Mouse (Mus musculus): Measurements from ENCODE around the gene Tinag. TPM values are rescaled to one million over a fixed set of nuclear protein-coding genes. Genes with fewer than 3 reads are reported as not detected.
"Not testable (repeated sequence)": the region's sequence is repeated elsewhere in the genome, so short reads cannot be mapped to it uniquely, and the experiment has no call there.

The Tinag gene
- 0.13 TPM in 1 of 2 replicates, not detected in the other for polyA plus RNA-seq (2014; fragmentation: Nextera tagmentation; extraction: Ambion mirVana)

DNA sequence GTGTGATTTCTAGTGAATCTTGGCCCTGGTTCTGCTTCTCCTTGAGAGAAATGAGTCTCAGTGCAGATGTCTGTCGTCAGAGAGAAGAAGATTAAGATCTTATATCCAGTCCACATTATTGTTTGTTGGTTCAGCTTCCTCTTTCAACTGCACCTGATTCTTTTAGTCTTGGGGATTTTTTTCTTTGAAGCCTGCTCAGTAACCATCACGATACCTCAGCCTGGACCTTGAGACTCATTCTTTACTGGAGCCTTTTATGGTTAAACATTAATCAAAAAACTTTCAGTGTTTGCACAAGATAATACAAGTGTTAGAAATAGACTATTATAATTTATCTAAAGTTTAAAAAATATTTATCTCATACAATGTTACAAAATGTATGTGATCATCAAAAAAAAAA, at the start of gene Tinag:
Gene Tinag, minus strand, starts transcription at position 210 of the 400 bp plus-strand sequence.
- Histone ChIP-seq H3K4me1 (ENCODE audit: control insufficient read depth, insufficient read depth, low read length) (no peaks in the 10 kb centered on the region), H3K9me3 (ENCODE audit: control insufficient read depth, low read length) (no peaks in the 10 kb centered on the region), H3K36me3 (ENCODE audit: control insufficient read depth, insufficient read depth, low read length) (no peaks in the 10 kb centered on the region), H3K4me2 (ENCODE audit: low read depth, severe bottlenecking) (no peak within 1 kb of the TSS), H3K4me3 (ENCODE audit: low read depth, low read length) (no peak within 1 kb of the TSS), H3K27ac (replicated peaks; ENCODE audit: low read depth, low read length) (no peak within 1 kb of the TSS), H3K9ac (ENCODE audit: low read length) (no peak within 1 kb of the TSS), H3K27me3 (ENCODE audit: control insufficient read depth, insufficient read depth, low read length) (no peaks in the 10 kb centered on the region)
- 71% methylated on average over 2 of the region's 2 CpGs for WGBS
- DNase-seq (ENCODE audit: low spot score) (no peak), ATAC-seq (ENCODE audit: insufficient number of reproducible peaks, low FRiP score, low TSS enrichment, low read depth) (no peak)

DNA sequence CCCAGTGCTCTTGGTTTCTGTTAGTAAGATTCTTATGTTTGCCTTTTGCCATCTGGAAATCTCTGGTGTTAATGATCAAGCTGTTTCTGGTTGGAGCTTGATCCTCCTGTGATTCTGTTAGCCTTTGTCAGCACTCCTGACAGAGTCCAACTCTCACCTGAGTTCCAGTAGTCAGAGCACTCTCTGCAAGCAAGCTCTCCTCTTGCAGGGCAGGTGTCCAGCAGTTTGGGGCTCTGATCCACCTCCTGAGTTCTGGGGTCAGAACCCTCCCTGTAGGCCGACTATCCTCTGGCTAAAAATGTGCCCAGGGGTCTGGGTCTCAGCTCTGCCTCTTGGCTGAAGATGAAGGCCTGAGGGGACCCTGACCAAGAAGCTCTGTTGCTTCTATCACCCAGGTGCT, 37.6 kb upstream of the Tinag start:
- not testable (repeated sequence) for H3K27ac ChIP-seq (replicated peaks; ENCODE audit: low read depth, low read length); H3K9ac ChIP-seq (ENCODE audit: low read length); ATAC-seq (ENCODE audit: insufficient number of reproducible peaks, low FRiP score, low TSS enrichment, low read depth)

DNA sequence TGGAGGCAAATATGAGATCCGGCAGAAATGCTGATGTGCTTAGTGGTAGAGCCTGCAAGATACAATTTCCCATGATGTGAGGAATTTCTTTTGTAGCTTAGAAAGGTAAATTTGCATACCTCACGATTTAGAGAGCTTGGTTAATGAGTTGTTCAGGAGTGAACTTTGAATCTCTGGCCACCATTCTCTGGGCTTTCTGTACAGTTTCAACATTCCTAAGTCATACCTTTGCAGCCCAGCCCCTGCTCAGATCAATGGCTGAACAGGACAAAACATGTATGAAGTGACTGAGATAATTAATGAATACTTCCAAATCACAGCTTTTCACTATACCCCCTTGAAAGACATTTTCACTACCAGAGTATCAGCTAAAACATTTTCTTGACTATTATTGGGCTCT, 26.1 kb upstream of the Tinag start:
- Histone ChIP-seq H3K9me3 (ENCODE audit: control insufficient read depth, low read length) (no peaks in the 10 kb centered on the region), H3K27ac (replicated peaks; ENCODE audit: low read depth, low read length) (no peak overlapping the region), H3K27me3 (ENCODE audit: control insufficient read depth, insufficient read depth, low read length) (no peaks in the 10 kb centered on the region), H3K4me3 (ENCODE audit: low read depth, low read length) (no peak overlapping the region), H3K4me1 (ENCODE audit: control insufficient read depth, insufficient read depth, low read length) (no peaks in the 10 kb centered on the region), H3K4me2 (ENCODE audit: low read depth, severe bottlenecking) (no peak overlapping the region), H3K9ac (ENCODE audit: low read length) (no peak overlapping the region), H3K36me3 (ENCODE audit: control insufficient read depth, insufficient read depth, low read length) (no peaks in the 10 kb centered on the region)
- ATAC-seq (ENCODE audit: insufficient number of reproducible peaks, low FRiP score, low TSS enrichment, low read depth): no peak
- no peak for DNase-seq (ENCODE audit: low spot score)
- WGBS: 81% methylated on average over 2 of the region's 2 CpGs

More for the DNA sequence above, 37.6 kb upstream of the Tinag start:
- 71% methylated on average over 1 of the region's 1 CpGs for WGBS
- H3K9me3 ChIP-seq (ENCODE audit: control insufficient read depth, low read length); H3K36me3 ChIP-seq (ENCODE audit: control insufficient read depth, insufficient read depth, low read length); H3K4me1 ChIP-seq (ENCODE audit: control insufficient read depth, insufficient read depth, low read length); H3K27me3 ChIP-seq (ENCODE audit: control insufficient read depth, insufficient read depth, low read length); H3K4me2 ChIP-seq (ENCODE audit: low read depth, severe bottlenecking); H3K4me3 ChIP-seq (ENCODE audit: low read depth, low read length); DNase-seq (ENCODE audit: low spot score): not testable (repeated sequence)

DNA sequence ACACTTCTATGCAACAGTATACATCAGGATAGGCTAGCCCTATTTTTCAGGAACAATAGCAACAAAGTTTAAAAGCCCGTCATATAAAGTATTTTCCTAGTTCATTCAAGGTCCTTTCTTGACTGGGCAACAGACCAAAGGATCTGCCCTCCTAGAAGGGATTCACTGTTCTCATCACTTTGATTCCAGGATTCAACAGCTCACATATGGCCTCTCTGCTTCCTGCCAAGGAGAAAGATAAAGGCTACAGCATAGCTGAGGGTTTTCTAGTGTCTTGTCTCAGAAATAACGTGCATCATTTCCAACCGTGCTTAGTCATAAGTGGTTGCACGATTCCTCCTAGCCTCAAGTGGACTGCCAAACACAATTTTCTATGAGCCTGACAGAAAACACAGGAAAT, 11.0 kb upstream of the Tinag start:
- ATAC-seq (ENCODE audit: insufficient number of reproducible peaks, low FRiP score, low TSS enrichment, low read depth) (no peak), DNase-seq (ENCODE audit: low spot score) (no peak)
- Histone ChIP-seq H3K4me2 (ENCODE audit: low read depth, severe bottlenecking) (no peak overlapping the region), H3K36me3 (ENCODE audit: control insufficient read depth, insufficient read depth, low read length) (no peaks in the 10 kb centered on the region), H3K4me1 (ENCODE audit: control insufficient read depth, insufficient read depth, low read length) (no peaks in the 10 kb centered on the region), H3K27ac (replicated peaks; ENCODE audit: low read depth, low read length) (no peak overlapping the region), H3K27me3 (ENCODE audit: control insufficient read depth, insufficient read depth, low read length) (no peaks in the 10 kb centered on the region), H3K4me3 (ENCODE audit: low read depth, low read length) (no peak overlapping the region), H3K9me3 (ENCODE audit: control insufficient read depth, low read length) (no peaks in the 10 kb centered on the region), H3K9ac (ENCODE audit: low read length) (no peak overlapping the region)
- WGBS: 83% methylated on average over 4 of the region's 4 CpGs

- H3K4me2 ChIP-seq (ENCODE audit: low read depth, severe bottlenecking): no peak overlapping the region
- DNase-seq (ENCODE audit: low spot score) (no peak), ATAC-seq (ENCODE audit: insufficient number of reproducible peaks, low FRiP score, low TSS enrichment, low read depth) (no peak)
- no peaks in the 10 kb centered on the region for H3K9me3 ChIP-seq (ENCODE audit: control insufficient read depth, low read length)
- no peak overlapping the region for H3K27ac ChIP-seq (replicated peaks; ENCODE audit: low read depth, low read length)
- no peak overlapping the region for H3K4me3 ChIP-seq (ENCODE audit: low read depth, low read length)
- H3K9ac ChIP-seq (ENCODE audit: low read length): no peak overlapping the region
- H3K4me1 ChIP-seq (ENCODE audit: control insufficient read depth, insufficient read depth, low read length): no peaks in the 10 kb centered on the region
- WGBS: 82% methylated on average over 9 of the region's 9 CpGs
- H3K36me3 ChIP-seq (ENCODE audit: control insufficient read depth, insufficient read depth, low read length): no peaks in the 10 kb centered on the region
- H3K27me3 ChIP-seq (ENCODE audit: control insufficient read depth, insufficient read depth, low read length): no peaks in the 10 kb centered on the region
Observed at GRCm38 (mm10) chr9:77054426-77055193, 9.0 kb upstream of the Tinag start.

DNA sequence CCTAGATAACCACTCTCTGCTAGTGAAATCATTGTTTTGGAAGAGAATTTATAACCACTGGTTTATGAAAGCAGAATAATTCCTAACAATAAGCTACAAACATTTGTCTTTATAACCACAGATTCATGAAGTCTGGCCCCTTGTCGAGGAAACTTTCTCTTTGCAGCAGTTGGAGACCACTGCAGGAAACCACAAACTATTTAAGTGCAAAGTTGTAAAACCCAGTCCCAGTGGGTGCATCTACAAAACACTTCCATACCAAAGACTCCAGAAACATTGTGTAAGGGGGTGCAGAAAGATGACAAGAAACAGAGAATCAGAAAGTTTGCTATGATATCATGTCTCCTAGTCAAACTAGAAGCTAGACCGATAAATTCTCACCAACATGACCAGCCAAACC, 5.8 kb upstream of the Tinag start:
- Histone ChIP-seq H3K4me1 (ENCODE audit: control insufficient read depth, insufficient read depth, low read length) (no peaks in the 10 kb centered on the region), H3K27ac (replicated peaks; ENCODE audit: low read depth, low read length) (no peak overlapping the region), H3K27me3 (ENCODE audit: control insufficient read depth, insufficient read depth, low read length) (no peaks in the 10 kb centered on the region), H3K4me3 (ENCODE audit: low read depth, low read length) (no peak overlapping the region), H3K9me3 (ENCODE audit: control insufficient read depth, low read length) (no peaks in the 10 kb centered on the region), H3K36me3 (ENCODE audit: control insufficient read depth, insufficient read depth, low read length) (no peaks in the 10 kb centered on the region), H3K4me2 (ENCODE audit: low read depth, severe bottlenecking) (no peak overlapping the region), H3K9ac (ENCODE audit: low read length) (no peak overlapping the region)
- DNase-seq (ENCODE audit: low spot score) (no peak), ATAC-seq (ENCODE audit: insufficient number of reproducible peaks, low FRiP score, low TSS enrichment, low read depth) (no peak)
- 80% methylated on average over 2 of the region's 2 CpGs for WGBS

GRCm38 (mm10) chr9:77049669-77050068, 4.1 kb upstream of the Tinag start:
- WGBS: 85% methylated on average over 2 of the region's 2 CpGs
- Histone ChIP-seq H3K9me3 (ENCODE audit: control insufficient read depth, low read length) (no peaks in the 10 kb centered on the region), H3K9ac (ENCODE audit: low read length) (no peak overlapping the region), H3K4me2 (ENCODE audit: low read depth, severe bottlenecking) (no peak overlapping the region), H3K4me1 (ENCODE audit: control insufficient read depth, insufficient read depth, low read length) (no peaks in the 10 kb centered on the region), H3K4me3 (ENCODE audit: low read depth, low read length) (no peak overlapping the region), H3K36me3 (ENCODE audit: control insufficient read depth, insufficient read depth, low read length) (no peaks in the 10 kb centered on the region), H3K27ac (replicated peaks; ENCODE audit: low read depth, low read length) (no peak overlapping the region), H3K27me3 (ENCODE audit: control insufficient read depth, insufficient read depth, low read length) (no peaks in the 10 kb centered on the region)
- DNase-seq (ENCODE audit: low spot score) (no peak), ATAC-seq (ENCODE audit: insufficient number of reproducible peaks, low FRiP score, low TSS enrichment, low read depth) (no peak)

- no peaks in the 10 kb centered on the region for H3K27me3 ChIP-seq (ENCODE audit: control insufficient read depth, insufficient read depth, low read length)
- H3K4me3 ChIP-seq (ENCODE audit: low read depth, low read length): no peak overlapping the region
- H3K4me2 ChIP-seq (ENCODE audit: low read depth, severe bottlenecking): no peak overlapping the region
- H3K9me3 ChIP-seq (ENCODE audit: control insufficient read depth, low read length): no peaks in the 10 kb centered on the region
- DNase-seq (ENCODE audit: low spot score) (no peak), ATAC-seq (ENCODE audit: insufficient number of reproducible peaks, low FRiP score, low TSS enrichment, low read depth) (no peak)
- H3K27ac ChIP-seq (replicated peaks; ENCODE audit: low read depth, low read length): no peak overlapping the region
- 83% methylated on average over 5 of the region's 5 CpGs for WGBS
- no peaks in the 10 kb centered on the region for H3K36me3 ChIP-seq (ENCODE audit: control insufficient read depth, insufficient read depth, low read length)
- no peaks in the 10 kb centered on the region for H3K4me1 ChIP-seq (ENCODE audit: control insufficient read depth, insufficient read depth, low read length)
- no peak overlapping the region for H3K9ac ChIP-seq (ENCODE audit: low read length)
Observed at GRCm38 (mm10) chr9:77046067-77046715, 597 bp upstream of the Tinag start.
